Mouse (Mus musculus): ENCODE results near the gene Gm21738. TPM values are rescaled to one million over a fixed set of nuclear protein-coding genes. Genes with fewer than 3 reads are reported as not detected.
"Not testable (repeated sequence)": the region's sequence is repeated elsewhere in the genome, so short reads cannot be mapped to it uniquely, and the experiment has no call there.

Gm21738 gene
- not detected for total RNA-seq (2021)
- long read RNA-seq, experiment 1 = 0 reads
- long read RNA-seq, experiment 2 = 0 reads

- H3K4me3 ChIP-seq; H3K27ac ChIP-seq; DNase-seq (ENCODE audit: low spot score in 2 of 2): not testable (repeated sequence)
Observed at GRCm38 (mm10) chr14:19418830-19419229, at the start of gene Gm21738. TSS of gene Gm21738 (minus strand) at chr14:19418930.

- H3K27ac ChIP-seq; DNase-seq (ENCODE audit: low spot score in 2 of 2); H3K4me3 ChIP-seq: not testable (repeated sequence)
Observed at GRCm38 (mm10) chr14:19383741-19384140, 35.0 kb downstream of the Gm21738 start.

Other genes with a start within 250 kb of the Gm21738 start
- not detected for gene Gm2244, start 131.0 kb upstream of the Gm21738 start, total RNA-seq (2021)
- 1 to 10 TPM; 5.2 to 6.5 TPM for gene Gm2237, start 166.2 kb upstream of the Gm21738 start, total RNA-seq (2021)
- not detected for gene Gm5458, start 183.7 kb upstream of the Gm21738 start, total RNA-seq (2021)

Measured in layer of hippocampus, adult 2 months (tissue).